Mouse (Mus musculus) thymus, adult 2 months (tissue): Measurements from ENCODE around the gene Acer1.

Experiments used
- CTCF ChIP-seq: fragments of 200-500 bp; IDR thresholded peaks from 2 replicates; pipeline ENCODE4 v1.5.1; 2012; ENCODE audit warnings: mild to moderate bottlenecking, control low read depth, low read length, moderate library complexity, borderline replicate concordance; ENCODE audit not compliant: control insufficient read depth, poor library complexity, insufficient read depth; ENCODE audit errors: extremely low read depth
- POLR2A ChIP-seq: fragments of 200-500 bp; IDR thresholded peaks from 2 replicates; pipeline ENCODE4 v1.6.1; 2012; ENCODE audit warnings: mild to moderate bottlenecking, low read length, control low read depth, moderate library complexity; ENCODE audit not compliant: control insufficient read depth, poor library complexity, insufficient read depth; ENCODE audit errors: extremely low read depth

DNA sequence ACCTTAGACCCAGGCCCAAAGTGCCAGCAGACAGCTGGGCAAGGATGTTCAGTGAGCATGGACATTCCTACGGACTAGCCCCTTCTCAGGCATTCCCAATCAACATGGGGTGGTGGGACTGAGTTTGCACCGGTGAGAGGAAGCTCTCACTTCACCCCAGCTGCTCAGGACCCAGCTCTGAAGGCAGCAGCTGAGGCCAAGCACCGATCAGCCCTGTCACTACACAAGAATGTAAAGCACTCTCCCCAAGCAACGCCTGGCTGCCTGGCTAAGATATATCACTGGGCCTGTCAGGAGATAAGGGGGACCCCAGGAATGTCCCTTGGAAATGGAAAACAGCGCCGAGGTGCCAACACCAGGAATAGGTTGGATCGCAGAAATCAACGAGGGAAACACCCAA lies 19.3 kb upstream of the Acer1 start:
- TF ChIP-seq POLR2A (no peak), CTCF (no peak)
